Mouse (Mus musculus) lung, postnatal 0 days (tissue): ENCODE results near the gene Cacna2d1. TPM values are rescaled to one million over a fixed set of nuclear protein-coding genes. Genes with fewer than 3 reads are reported as not detected.

ENCODE experiments used
- ATAC-seq: fragments of 200-750 bp; cut with Nextera tagmentation; 2 replicates; pipeline ENCODE4 v1.8.0; 2017; ENCODE audit warnings: moderate library complexity
- DNase-seq: peaks from one replicate; pipeline ENCODE4 v3.0.0-alpha.2; 2016; ENCODE audit warnings: low spot score
- H3K27ac ChIP-seq: fragments of 300-500 bp; sonication (generic); 2 replicates; pipeline ENCODE4 v1.5.1; 2014; ENCODE audit warnings: antibody characterized with exemption, mild to moderate bottlenecking, low read length, mixed read lengths
- H3K27me3 ChIP-seq: fragments of 300-500 bp; sonication (generic); replicated peaks from 2 replicates; pipeline ENCODE4 v1.6.1; 2014; ENCODE audit warnings: low read length, mixed read lengths; ENCODE audit not compliant: insufficient read depth
- H3K36me3 ChIP-seq: fragments of 300-500 bp; sonication (generic); 2 replicates; pipeline ENCODE4 v1.6.1; 2014; ENCODE audit warnings: low read length, mixed read lengths; ENCODE audit not compliant: insufficient read depth
- H3K4me1 ChIP-seq: fragments of 300-500 bp; sonication (generic); 2 replicates; pipeline ENCODE4 v1.6.1; 2014; ENCODE audit warnings: antibody characterized with exemption, low read depth, low read length, mixed read lengths; ENCODE audit not compliant: insufficient read depth
- H3K4me2 ChIP-seq: fragments of 300-500 bp; sonication (generic); replicated peaks from 2 replicates; pipeline ENCODE4 v1.6.1; 2014; ENCODE audit warnings: low read depth, mild to moderate bottlenecking, low read length, moderate library complexity, mixed read lengths
- H3K4me3 ChIP-seq: fragments of 300-500 bp; sonication (generic); 2 replicates; pipeline ENCODE4 v1.5.1; 2014; ENCODE audit warnings: low read depth, low read length
- H3K9ac ChIP-seq: fragments of 300-500 bp; sonication (generic); replicated peaks from 2 replicates; pipeline ENCODE4 v1.6.1; 2014; ENCODE audit warnings: low read depth, mild to moderate bottlenecking
- H3K9me3 ChIP-seq: fragments of 300-500 bp; sonication (generic); 2 replicates; pipeline ENCODE4 v1.6.1; 2016; ENCODE audit warnings: low read length, mixed read lengths
- CTCF ChIP-seq: IDR thresholded peaks from 2 replicates; pipeline ENCODE4 v1.5.1; 2016; ENCODE audit warnings: antibody characterized with exemption, mild to moderate bottlenecking
- EP300 ChIP-seq: IDR thresholded peaks from 2 replicates; pipeline ENCODE4 v1.6.1; 2016; ENCODE audit warnings: antibody characterized with exemption, mild to moderate bottlenecking, control low read depth
- WGBS: fragments of 180-500 bp; shearing (Covaris S2); extraction: QIAGEN DNeasy Blood & Tissue Kit; methylation state at CpG from one replicate; pipeline ENCODE4 v1.1.7; 2014; 5-methylcytosine and 5-hydroxymethylcytosine counted together
- polyA plus RNA-seq: library from polyadenylated mRNA; unstranded; fragments of >200 nt; fragmentation: Nextera tagmentation; extraction: Ambion mirVana; gene quantifications from 2 replicates; pipeline ENCODE4 v1.2.1, GENCODE M21; 2015

Gene Cacna2d1
- polyA plus RNA-seq, 1 experiment from 2014 or later = 8.4 TPM

GRCm38 (mm10) chr5:15993252-15993944 lies 58.9 kb downstream of the Cacna2d1 start:
- Histone ChIP-seq H3K9me3 (no peaks in the 10 kb centered on the region), H3K36me3 (no peaks in the 10 kb centered on the region), H3K4me1 (no peaks in the 10 kb centered on the region), H3K9ac (no peak overlapping the region), H3K27me3 (no peaks in the 10 kb centered on the region), H3K4me2 (no peak overlapping the region), H3K27ac (no peak overlapping the region), H3K4me3 (no peak overlapping the region)
- DNase-seq = no peak
- no peak for ATAC-seq
- 62% methylated on average over 4 of the region's 4 CpGs for WGBS
- TF ChIP-seq CTCF (no peak), EP300 (no peak)

- no peak for TF ChIP-seq EP300
- Histone ChIP-seq H3K4me1 (no peaks in the 10 kb centered on the region), H3K27me3 (no peaks in the 10 kb centered on the region), H3K4me3 (no peak overlapping the region), H3K9ac (no peak overlapping the region), H3K9me3 (no peaks in the 10 kb centered on the region), H3K36me3 (no peaks in the 10 kb centered on the region), H3K27ac (no peak overlapping the region), H3K4me2 (no peak overlapping the region)
- DNase-seq (no peak), ATAC-seq (no peak)
- 88% methylated on average over 3 of the region's 3 CpGs for WGBS
Observed at GRCm38 (mm10) chr5:15997190-15997589, 62.7 kb downstream of the Cacna2d1 start.

- DNase-seq (no peak), ATAC-seq (no peak)
- Histone ChIP-seq H3K36me3 (no peaks in the 10 kb centered on the region), H3K9me3 (no peaks in the 10 kb centered on the region), H3K27me3 (no peaks in the 10 kb centered on the region), H3K4me3 (no peak overlapping the region), H3K4me2 (no peak overlapping the region), H3K9ac (no peak overlapping the region), H3K4me1 (no peaks in the 10 kb centered on the region; the same call in 1 of the 2 replicates), H3K27ac (no peak overlapping the region)
- TF ChIP-seq CTCF (no peak), EP300 (no peak)
- 97% methylated on average over 1 of the region's 1 CpGs for WGBS
Observed at GRCm38 (mm10) chr5:15997769-15998168, 63.3 kb downstream of the Cacna2d1 start.

- WGBS = 75% methylated on average over 2 of the region's 2 CpGs
- H3K36me3 ChIP-seq = no peaks in the 10 kb centered on the region
- no peak overlapping the region for H3K4me3 ChIP-seq
- H3K27ac ChIP-seq = no peak overlapping the region
- no peak overlapping the region for H3K4me2 ChIP-seq
- no peaks in the 10 kb centered on the region for H3K9me3 ChIP-seq
- no peak for ATAC-seq
- no peak overlapping the region for H3K9ac ChIP-seq
- no peaks in the 10 kb centered on the region for H3K27me3 ChIP-seq
- H3K4me1 ChIP-seq = no peaks in the 10 kb centered on the region; the same call in 1 of the 2 replicates
- no peak for DNase-seq
- no peak for TF ChIP-seq EP300
- no peak for TF ChIP-seq CTCF
Observed at GRCm38 (mm10) chr5:16000917-16001316, 66.4 kb downstream of the Cacna2d1 start.

GRCm38 (mm10) chr5:16002431-16003063 lies 68.1 kb downstream of the Cacna2d1 start:
- H3K4me2 ChIP-seq = 0 out of 2 replicates have a peak overlapping the region, but pooled peaks have one; percentile 14
- H3K27me3 ChIP-seq = no peaks in the 10 kb centered on the region
- H3K9ac ChIP-seq = no peak overlapping the region
- peak; percentile 34 for DNase-seq
- no peak for TF ChIP-seq CTCF
- 14% methylated on average over 9 of the region's 9 CpGs for WGBS
- no peak overlapping the region for H3K27ac ChIP-seq
- no peaks in the 10 kb centered on the region for H3K36me3 ChIP-seq
- no peaks in the 10 kb centered on the region for H3K9me3 ChIP-seq
- H3K4me1 ChIP-seq = no peaks in the 10 kb centered on the region; the same call in 1 of the 2 replicates
- H3K4me3 ChIP-seq = no peak overlapping the region
- ATAC-seq = peak; percentile 52

- Histone ChIP-seq H3K27ac (no peak overlapping the region), H3K36me3 (no peaks in the 10 kb centered on the region), H3K9me3 (no peaks in the 10 kb centered on the region), H3K4me3 (no peak overlapping the region), H3K4me1 (no peaks in the 10 kb centered on the region; the same call in 1 of the 2 replicates), H3K9ac (no peak overlapping the region), H3K27me3 (no peaks in the 10 kb centered on the region), H3K4me2 (no peak overlapping the region)
- 53% methylated on average over 6 of the region's 6 CpGs for WGBS
- DNase-seq = no peak
- TF ChIP-seq EP300 (no peak), CTCF (no peak)
- no peak for ATAC-seq
Observed at GRCm38 (mm10) chr5:16004305-16004704, 69.8 kb downstream of the Cacna2d1 start.
